Mouse (Mus musculus) fat pad, adult 2 months (tissue): ENCODE data around the gene Brpf3.

Source experiments
- DNase-seq: peaks from one replicate; pipeline ENCODE4 v3.0.0-alpha.2; 2011; ENCODE audit warnings: low read depth, low spot score; ENCODE audit errors: extremely low read depth

The Brpf3 gene

GRCm38 (mm10) chr17:28872322-28872721 lies 71.4 kb downstream of the Brpf3 start:
- no peak for DNase-seq

- DNase-seq = no peak
Measured at GRCm38 (mm10) chr17:28874216-28874615, 73.3 kb downstream of the Brpf3 start.

GRCm38 (mm10) chr17:28874825-28875224 lies 73.9 kb downstream of the Brpf3 start:
- peak; percentile 93 for DNase-seq

GRCm38 (mm10) chr17:28875316-28875715 lies 74.4 kb downstream of the Brpf3 start:
- DNase-seq = peak; percentile 74

GRCm38 (mm10) chr17:28876331-28876730 lies 75.4 kb downstream of the Brpf3 start:
- no peak for DNase-seq

- no peak for DNase-seq
Measured at GRCm38 (mm10) chr17:28876821-28877220, 75.9 kb downstream of the Brpf3 start.

- no peak for DNase-seq
Measured at GRCm38 (mm10) chr17:28879931-28880391, 79.1 kb downstream of the Brpf3 start.

- no peak for DNase-seq
Measured at GRCm38 (mm10) chr17:28882316-28882715, 81.4 kb downstream of the Brpf3 start.

GRCm38 (mm10) chr17:28882810-28883209 lies 81.9 kb downstream of the Brpf3 start:
- no peak for DNase-seq

- no peak for DNase-seq
Measured at GRCm38 (mm10) chr17:28883941-28884516, 83.1 kb downstream of the Brpf3 start.

- DNase-seq = no peak
Measured at GRCm38 (mm10) chr17:28885231-28885630, 84.3 kb downstream of the Brpf3 start.

GRCm38 (mm10) chr17:28886266-28886665 lies 85.4 kb downstream of the Brpf3 start:
- DNase-seq = no peak
